Mouse (Mus musculus): Measurements from ENCODE around the gene Tbx15.
A peak's percentile ranks its signal among the peaks of the same experiment; 100 is the strongest.

Tbx15 gene

DNA sequence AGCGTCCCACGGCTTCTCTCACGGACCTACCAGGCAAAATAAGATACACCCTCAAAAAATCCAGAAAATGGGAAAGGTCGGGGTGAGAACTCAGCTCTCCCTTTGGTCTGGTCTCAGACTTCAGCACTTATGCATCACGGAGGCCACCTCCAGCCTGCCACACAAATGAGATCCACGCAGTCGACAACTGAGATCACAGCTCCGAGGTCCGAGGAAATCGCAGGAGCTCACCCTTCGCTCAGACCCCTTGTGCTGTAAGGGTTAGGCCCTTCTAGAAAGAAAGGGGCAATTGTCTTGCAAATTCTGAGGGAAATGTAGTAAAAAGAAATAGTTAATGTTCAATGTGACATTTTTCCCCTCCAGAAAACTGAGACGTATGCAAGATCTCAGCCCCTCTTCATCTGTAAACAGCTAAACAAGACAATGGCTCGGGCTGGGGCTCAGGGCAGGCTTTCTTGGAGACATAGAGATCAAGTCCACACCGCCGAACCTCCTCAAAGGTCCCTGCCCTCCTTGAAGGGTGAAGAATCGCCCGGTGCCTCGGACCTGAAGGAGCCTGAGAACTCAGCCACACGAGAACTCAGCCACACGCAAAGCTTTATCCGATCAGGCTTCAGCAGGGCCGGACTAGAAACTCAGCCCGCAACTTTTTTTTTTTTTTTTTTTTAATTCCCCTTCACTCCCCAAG, 4.9 kb upstream of the Tbx15 start:
- TF ChIP-seq POU5F1 (IDR thresholded peaks at IDR 0.05; ENCODE audit: borderline replicate concordance, low read length) (no peak), NANOG (IDR thresholded peaks at IDR 0.05; ENCODE audit: borderline replicate concordance, low read length) (no peak), CTCF (conservative IDR thresholded peaks at IDR 0.05; ENCODE audit: low read length) (no peak)
- Histone ChIP-seq H3K4me1 (replicated peaks; ENCODE audit: low read depth, low read length) (peaks cover 29% of the 10 kb centered on the region), H3K9me3 (ENCODE audit: low read length) (no peaks in the 10 kb centered on the region; the same call in 1 of the 2 replicates), H3K4me3 (replicated peaks; ENCODE audit: low read length) (no peak overlapping the region), H3K27me3 (ENCODE audit: insufficient read depth, low read length) (peaks cover 77% of the 10 kb centered on the region), H3K36me3 (ENCODE audit: insufficient read depth, low read length) (no peaks in the 10 kb centered on the region)

DNA sequence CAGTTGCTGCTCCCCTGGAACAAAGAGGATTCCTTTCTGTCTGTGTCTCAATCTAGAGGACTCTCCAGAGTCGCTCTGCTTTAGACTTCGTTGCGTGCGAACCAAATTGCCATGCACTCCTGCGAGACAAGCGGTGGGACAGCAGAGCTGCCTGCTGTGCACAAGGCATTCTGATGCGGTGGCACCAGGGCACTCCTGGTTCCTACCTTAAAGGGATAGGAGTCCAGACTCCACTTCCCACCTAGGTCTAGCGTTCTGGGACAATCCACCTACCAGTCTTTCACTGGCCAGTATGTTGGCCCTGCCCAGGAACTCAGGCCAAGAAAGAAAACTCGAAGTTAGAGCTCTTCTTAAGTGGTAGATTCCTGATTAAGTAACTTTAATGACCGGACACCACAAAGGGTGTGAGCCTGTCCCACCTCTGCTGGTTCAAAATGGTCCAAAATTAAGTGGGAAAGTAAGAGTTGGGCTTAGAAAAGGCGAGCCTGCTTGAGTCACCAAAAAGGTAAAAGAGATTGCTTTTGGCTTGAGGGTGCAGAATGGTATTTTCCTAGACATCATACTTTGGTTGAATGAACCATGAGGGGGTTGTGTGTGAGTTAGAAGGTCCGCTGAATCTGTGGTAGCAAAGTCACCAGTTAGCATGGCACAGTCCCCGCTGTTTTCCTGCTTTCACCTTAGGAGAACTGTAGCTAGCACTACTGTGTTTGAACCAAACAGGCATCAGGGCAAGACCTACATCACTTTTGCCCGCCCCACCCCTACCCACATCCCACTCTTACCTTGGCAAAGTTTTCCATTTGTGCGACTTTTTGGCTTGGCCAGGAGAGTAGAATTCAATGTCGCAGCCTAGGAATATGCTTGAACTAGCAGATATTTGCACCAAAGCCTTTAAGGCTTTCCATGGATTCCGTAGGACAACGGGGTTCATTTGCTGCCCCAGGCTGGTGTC, 4.1 kb upstream of the Tbx15 start:
- Histone ChIP-seq H3K27me3 (ENCODE audit: insufficient read depth, low read length) (peaks cover 85% of the 10 kb centered on the region), H3K9me3 (ENCODE audit: low read length) (no peaks in the 10 kb centered on the region; the same call in 1 of the 2 replicates), H3K4me1 (replicated peaks; ENCODE audit: low read depth, low read length) (peaks cover 36% of the 10 kb centered on the region), H3K4me3 (replicated peaks; ENCODE audit: low read length) (no peak overlapping the region), H3K36me3 (ENCODE audit: insufficient read depth, low read length) (no peaks in the 10 kb centered on the region)
- TF ChIP-seq CTCF (conservative IDR thresholded peaks at IDR 0.05; ENCODE audit: low read length) (no peak), NANOG (IDR thresholded peaks at IDR 0.05; ENCODE audit: borderline replicate concordance, low read length) (no peak), POU5F1 (IDR thresholded peaks at IDR 0.05; ENCODE audit: borderline replicate concordance, low read length) (no peak)

DNA sequence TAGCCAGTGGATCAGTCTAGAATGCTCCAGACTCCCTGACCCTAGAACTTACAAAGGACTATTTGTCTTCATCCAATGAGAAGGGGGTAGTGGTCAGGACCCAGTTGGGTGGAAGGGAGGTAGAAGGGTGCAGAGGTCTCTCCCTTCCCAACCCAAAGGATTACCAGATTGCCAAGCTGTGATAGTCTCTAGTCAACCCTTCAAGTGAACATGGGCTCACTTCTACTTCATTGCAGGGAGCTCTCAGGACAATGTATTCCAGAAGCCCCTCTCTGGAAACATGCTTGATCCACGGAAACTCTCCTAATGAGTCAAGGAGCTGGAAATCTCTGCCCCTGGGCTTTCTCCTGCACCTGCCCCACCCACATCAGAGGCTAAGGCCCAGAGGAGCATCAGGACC, 1.5 kb upstream of the Tbx15 start:
- Histone ChIP-seq H3K27me3 (ENCODE audit: insufficient read depth, low read length) (peaks cover 94% of the 10 kb centered on the region), H3K4me3 (replicated peaks; ENCODE audit: low read length) (no peak overlapping the region), H3K9me3 (ENCODE audit: low read length) (no peaks in the 10 kb centered on the region; the same call in 1 of the 2 replicates), H3K4me1 (replicated peaks; ENCODE audit: low read depth, low read length) (peaks cover 52% of the 10 kb centered on the region), H3K36me3 (ENCODE audit: insufficient read depth, low read length) (no peaks in the 10 kb centered on the region)
- TF ChIP-seq NANOG (IDR thresholded peaks at IDR 0.05; ENCODE audit: borderline replicate concordance, low read length) (no peak), CTCF (conservative IDR thresholded peaks at IDR 0.05; ENCODE audit: low read length) (no peak), POU5F1 (IDR thresholded peaks at IDR 0.05; ENCODE audit: borderline replicate concordance, low read length) (no peak)

DNA sequence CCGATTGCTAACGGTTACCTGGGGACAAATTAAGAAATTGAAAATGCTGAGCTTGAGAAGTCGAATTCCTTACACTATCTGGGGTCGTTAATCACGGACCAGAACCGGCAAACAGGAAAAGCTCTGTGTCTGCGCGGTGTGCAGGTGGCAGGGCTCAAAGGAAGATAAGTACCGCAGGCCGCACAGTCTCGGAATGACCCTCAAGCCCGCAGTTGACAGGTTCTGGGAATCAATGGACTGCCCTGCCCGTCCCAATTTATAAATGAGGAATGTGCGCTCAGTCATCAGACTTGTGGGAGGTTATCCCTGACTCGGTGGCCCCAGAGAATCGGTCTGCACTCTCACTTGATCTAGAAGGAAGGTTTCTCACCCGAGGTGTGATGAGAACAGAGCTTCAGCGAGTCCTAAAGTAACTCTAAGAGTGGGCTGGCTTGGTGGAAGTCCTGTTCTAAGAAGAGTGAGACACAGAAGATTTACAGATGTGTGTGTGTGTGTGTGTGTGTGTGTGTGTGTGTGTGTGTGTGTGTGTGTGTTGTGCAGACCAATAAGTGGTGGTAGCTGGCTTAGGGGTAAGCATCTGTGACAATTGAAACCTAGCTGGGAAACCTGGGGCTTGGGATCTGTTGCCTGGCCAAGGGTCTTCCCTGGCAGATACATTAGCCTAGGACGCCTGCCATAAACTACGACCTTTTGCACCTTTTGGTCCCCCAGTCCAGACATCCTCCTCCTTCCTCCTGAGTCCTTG, 708 bp upstream of the Tbx15 start:
- Histone ChIP-seq H3K9me3 (ENCODE audit: low read length) (no peaks in the 10 kb centered on the region; the same call in 1 of the 2 replicates), H3K4me1 (replicated peaks; ENCODE audit: low read depth, low read length) (peaks cover 48% of the 10 kb centered on the region), H3K4me3 (replicated peaks; ENCODE audit: low read length) (no peak overlapping the region), H3K36me3 (ENCODE audit: insufficient read depth, low read length) (no peaks in the 10 kb centered on the region), H3K27me3 (ENCODE audit: insufficient read depth, low read length) (peaks cover 96% of the 10 kb centered on the region)
- TF ChIP-seq POU5F1 (IDR thresholded peaks at IDR 0.05; ENCODE audit: borderline replicate concordance, low read length) = no peak
- TF ChIP-seq NANOG (IDR thresholded peaks at IDR 0.05; ENCODE audit: borderline replicate concordance, low read length) = no peak
- TF ChIP-seq CTCF (conservative IDR thresholded peaks at IDR 0.05; ENCODE audit: low read length) = no peak

DNA sequence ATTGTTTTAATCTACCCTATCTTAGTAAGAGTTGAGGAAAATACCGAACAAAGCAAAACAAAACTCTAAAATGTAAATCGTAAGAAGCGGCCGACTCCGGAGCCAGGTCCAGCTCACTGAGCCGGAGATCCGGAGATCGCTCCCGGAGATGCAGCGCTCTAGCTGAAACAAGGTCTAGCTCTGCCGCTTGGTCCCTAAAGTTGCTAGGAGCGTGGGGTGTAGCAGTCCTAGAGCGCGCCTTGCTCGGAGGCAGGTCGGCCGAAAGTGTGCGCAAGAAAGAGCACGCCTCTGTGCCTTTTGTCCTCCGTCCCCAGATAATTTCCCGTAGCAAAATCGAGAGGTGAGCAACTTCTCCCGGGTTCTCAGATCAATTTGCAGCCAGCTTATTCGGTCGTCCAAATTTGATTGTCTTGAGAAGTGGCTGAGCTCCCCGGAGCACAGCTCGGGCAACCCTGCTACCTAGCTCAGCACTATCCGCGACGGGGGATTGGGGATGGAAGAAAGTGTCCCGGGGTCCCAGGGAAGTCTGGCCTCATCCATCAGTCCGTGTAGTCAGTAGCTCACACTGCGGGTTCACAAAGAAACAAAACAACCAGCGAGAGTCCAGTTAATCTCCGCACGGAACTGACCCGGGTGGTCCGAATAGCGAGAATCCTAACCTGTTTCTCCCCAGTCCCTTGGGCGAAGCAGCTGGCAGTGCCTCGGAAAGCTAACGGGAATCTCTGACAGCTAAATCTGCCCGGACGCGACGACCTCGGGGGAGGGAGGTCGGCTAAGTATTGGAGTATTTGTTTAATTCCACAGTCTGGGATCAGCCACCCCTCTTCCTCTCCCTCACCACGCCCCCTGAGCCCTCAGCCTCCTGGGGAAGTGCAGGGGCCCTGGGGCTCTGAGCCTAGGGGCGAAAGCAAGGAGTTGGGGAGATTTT, 894 bp downstream of the Tbx15 start:
- TF ChIP-seq POU5F1 (IDR thresholded peaks at IDR 0.05; ENCODE audit: borderline replicate concordance, low read length) (no peak), NANOG (IDR thresholded peaks at IDR 0.05; ENCODE audit: borderline replicate concordance, low read length) (no peak), CTCF (conservative IDR thresholded peaks at IDR 0.05; ENCODE audit: low read length) (no peak)
- Histone ChIP-seq H3K36me3 (ENCODE audit: insufficient read depth, low read length) (no peaks in the 10 kb centered on the region), H3K27me3 (ENCODE audit: insufficient read depth, low read length) (peaks cover 96% of the 10 kb centered on the region), H3K4me1 (replicated peaks; ENCODE audit: low read depth, low read length) (peaks cover 35% of the 10 kb centered on the region), H3K9me3 (ENCODE audit: low read length) (no peaks in the 10 kb centered on the region; the same call in 1 of the 2 replicates), H3K4me3 (replicated peaks; ENCODE audit: low read length) (peak overlapping the region; percentile 68)

DNA sequence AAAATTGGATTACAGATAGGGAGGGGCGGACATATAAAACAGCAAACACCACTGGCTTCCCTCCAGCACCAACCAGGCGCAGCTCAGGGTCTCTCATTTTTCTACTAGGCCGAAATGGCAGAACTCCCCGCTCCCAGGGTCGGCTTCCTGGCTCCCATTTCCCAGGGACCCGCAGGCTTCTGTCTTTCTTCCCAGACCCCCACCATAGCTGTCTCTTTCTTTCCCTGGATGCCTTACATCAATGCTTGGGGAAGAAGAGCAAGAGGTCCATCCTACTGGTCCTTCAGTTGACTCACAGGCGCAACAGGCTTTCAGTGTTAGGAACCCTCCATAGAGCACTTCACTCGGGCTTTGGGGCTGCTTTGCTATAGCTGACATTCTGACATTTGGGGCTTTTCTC, 2.3 kb downstream of the Tbx15 start:
- TF ChIP-seq POU5F1 (IDR thresholded peaks at IDR 0.05; ENCODE audit: borderline replicate concordance, low read length) (no peak), NANOG (IDR thresholded peaks at IDR 0.05; ENCODE audit: borderline replicate concordance, low read length) (no peak), CTCF (conservative IDR thresholded peaks at IDR 0.05; ENCODE audit: low read length) (no peak)
- Histone ChIP-seq H3K9me3 (ENCODE audit: low read length) (no peaks in the 10 kb centered on the region; the same call in 1 of the 2 replicates), H3K4me1 (replicated peaks; ENCODE audit: low read depth, low read length) (peaks cover 35% of the 10 kb centered on the region), H3K36me3 (ENCODE audit: insufficient read depth, low read length) (no peaks in the 10 kb centered on the region), H3K27me3 (ENCODE audit: insufficient read depth, low read length) (peaks cover 98% of the 10 kb centered on the region), H3K4me3 (replicated peaks; ENCODE audit: low read length) (no peak overlapping the region)

DNA sequence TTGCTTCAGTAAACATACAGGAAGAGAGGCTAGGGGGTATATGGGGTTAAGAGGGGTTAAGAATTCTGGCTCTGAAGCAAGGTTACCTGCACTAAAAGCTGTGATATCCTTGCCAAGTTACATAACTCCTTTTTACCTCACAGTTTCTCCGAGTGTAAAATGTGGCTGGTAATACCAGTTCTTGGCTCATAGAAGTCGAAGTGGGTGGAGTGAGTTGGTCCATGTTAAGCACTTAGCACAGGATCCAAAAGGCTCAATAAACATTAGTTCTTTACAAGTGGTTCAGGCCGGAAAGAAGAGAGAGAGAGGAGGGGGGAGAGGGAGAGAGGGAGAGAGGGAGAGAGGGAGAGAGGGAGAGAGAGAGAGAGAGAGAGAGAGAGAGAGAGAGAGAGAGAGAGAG, 5.2 kb downstream of the Tbx15 start:
- TF ChIP-seq CTCF (conservative IDR thresholded peaks at IDR 0.05; ENCODE audit: low read length) (no peak), POU5F1 (IDR thresholded peaks at IDR 0.05; ENCODE audit: borderline replicate concordance, low read length) (no peak), NANOG (IDR thresholded peaks at IDR 0.05; ENCODE audit: borderline replicate concordance, low read length) (no peak)
- H3K4me3 ChIP-seq (replicated peaks; ENCODE audit: low read length) = no peak overlapping the region
- H3K9me3 ChIP-seq (ENCODE audit: low read length) = no peaks in the 10 kb centered on the region
- H3K4me1 ChIP-seq (replicated peaks; ENCODE audit: low read depth, low read length) = peaks cover 52% of the 10 kb centered on the region
- H3K27me3 ChIP-seq (ENCODE audit: insufficient read depth, low read length) = peaks cover 98% of the 10 kb centered on the region
- no peaks in the 10 kb centered on the region for H3K36me3 ChIP-seq (ENCODE audit: insufficient read depth, low read length)
